Comparison of ENCODE assay signal across 15 mouse cellular contexts in the genomic region with DNA sequence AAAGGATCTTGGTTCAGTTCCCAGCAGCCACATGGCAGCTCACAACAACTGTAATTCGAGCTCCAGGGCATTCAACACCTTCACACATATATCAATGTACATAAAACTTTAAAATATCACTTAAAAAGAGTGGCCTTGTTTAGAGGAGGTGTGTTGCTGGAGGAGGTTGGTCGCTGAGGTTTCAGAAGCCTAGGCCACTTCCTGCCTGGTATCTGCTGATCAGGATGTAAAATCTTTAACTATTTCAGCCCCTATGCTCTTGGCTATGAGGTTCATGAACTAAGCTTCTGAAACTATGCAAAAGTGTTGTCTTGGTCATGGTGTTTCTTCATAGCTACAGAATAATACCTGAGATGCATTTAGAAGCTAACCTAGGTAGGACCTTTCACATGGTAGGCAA. TPM values are rescaled to one million over a fixed set of nuclear protein-coding genes. Genes with fewer than 3 reads are reported as not detected.
DNase-seq lines count a peak whose midpoint lies in the region; ATAC-seq lines count a peak whose summit lies in the region.
"Had no signal": no experiment of that assay in that cellular context is flagged by ENCODE, and none has a peak within 500 bp of the region (broad histone marks: within the 10 kb centered on the region; RNA-seq: fewer than 3 reads in every experiment).

No protein-coding gene starts in this region.

- no peaks in the 10 kb centered on the region for H3K4me1 ChIP-seq in liver, embryonic 11.5 days (replicated peaks; ENCODE audit: control insufficient read depth, insufficient read depth, low read length)
- H3K4me1 ChIP-seq: embryonic facial prominence, embryonic 13.5 days; forebrain, embryonic 10.5 days; liver, embryonic 12.5 days; midbrain, embryonic 13.5 days; neural tube, embryonic 12.5 days had no signal

- H3K27ac ChIP-seq in liver, embryonic 11.5 days (ENCODE audit: low read depth, low read length) = no peak overlapping the region
- H3K27ac ChIP-seq: embryonic facial prominence, embryonic 13.5 days; forebrain, embryonic 10.5 days; hindbrain, postnatal 0 days; liver, embryonic 12.5 days; midbrain, embryonic 13.5 days; neural tube, embryonic 12.5 days had no signal

- no peak overlapping the region for H3K4me3 ChIP-seq in liver, embryonic 11.5 days (ENCODE audit: low read depth, low read length)
- H3K4me3 ChIP-seq: embryonic facial prominence, embryonic 13.5 days; forebrain, embryonic 10.5 days; liver, embryonic 12.5 days; midbrain, embryonic 13.5 days; neural tube, embryonic 12.5 days had no signal

- ATAC-seq in common myeloid progenitor, adult 5-6 weeks (replicated peaks; ENCODE audit: low read depth, poor library complexity, severe bottlenecking) = peak; percentile 92
- ATAC-seq in liver, embryonic 11.5 days (replicated peaks; ENCODE audit: low FRiP score) = no peak
- ATAC-seq: hindbrain, postnatal 0 days; liver, embryonic 12.5 days; midbrain, embryonic 13.5 days had no signal

- H3K9ac ChIP-seq in liver, embryonic 11.5 days (ENCODE audit: low read depth, low read length) = no peak overlapping the region
- H3K9ac ChIP-seq: embryonic facial prominence, embryonic 13.5 days; liver, embryonic 12.5 days; midbrain, embryonic 13.5 days; neural tube, embryonic 12.5 days had no signal

- peak; percentile 92 for DNase-seq in 416B (ENCODE audit: low read depth)
- DNase-seq in CD4-positive helper T cell, adult 2 months (ENCODE audit: low read depth, low spot score) = peak; percentile 80
- DNase-seq in natural killer cell, adult 2 months (ENCODE audit: low spot score in 2 of 2) = peak; percentile 51 to 62
- no peak for DNase-seq in left cerebral cortex, adult 18-20 months (ENCODE audit: low spot score in 2 of 2)
- no peak for DNase-seq in adrenal gland, adult 8-10 months
- no peak for DNase-seq in liver, embryonic 11.5 days (ENCODE audit: low spot score)
- DNase-seq: cerebellum, postnatal 10 days; lung, postnatal 10 days had no signal

- 36% methylated on average over 2 of the region's 2 CpGs for WGBS in liver, embryonic 11.5 days

- no peaks in the 10 kb centered on the region for H3K9me3 ChIP-seq in liver, embryonic 11.5 days (ENCODE audit: control insufficient read depth, low read length)
- H3K9me3 ChIP-seq: embryonic facial prominence, embryonic 13.5 days; forebrain, embryonic 10.5 days; liver, embryonic 12.5 days; midbrain, embryonic 13.5 days; neural tube, embryonic 12.5 days had no signal

- no peaks in the 10 kb centered on the region for H3K27me3 ChIP-seq in liver, embryonic 11.5 days (replicated peaks; ENCODE audit: control insufficient read depth, insufficient read depth, low read length)
- H3K27me3 ChIP-seq: embryonic facial prominence, embryonic 13.5 days; liver, embryonic 12.5 days; midbrain, embryonic 13.5 days; neural tube, embryonic 12.5 days had no signal

- H3K36me3 ChIP-seq in liver, embryonic 11.5 days (ENCODE audit: control insufficient read depth, insufficient read depth, low read length) = peaks cover 25% of the 10 kb centered on the region

- H3K4me2 ChIP-seq in liver, embryonic 11.5 days = no peak overlapping the region
- H3K4me2 ChIP-seq: embryonic facial prominence, embryonic 13.5 days; liver, embryonic 12.5 days; midbrain, embryonic 13.5 days; neural tube, embryonic 12.5 days had no signal

RNA-seq across cellular contexts. Expression of a gene that starts 8.6 kb away (rescaled TPM):
- 283 and 288 TPM in 2 replicates for total RNA-seq in common myeloid progenitor, adult 5-6 weeks (2017)
- total RNA-seq in left cerebral cortex, adult 18-20 months (2021) = 100 to 1,000 TPM; 173 to 174 TPM
- total RNA-seq in adrenal gland, adult 8-10 months (2022) = 100 to 1,000 TPM in 3 of 4 experiments, 10 to 100 TPM in 1; 100.0 to 144 (median 129) TPM
- polyA plus RNA-seq in liver, embryonic 11.5 days (2014; fragmentation: Nextera tagmentation; extraction: Ambion mirVana) = 388 and 394 TPM in 2 replicates

RNA-seq across cellular contexts. Expression of a gene that starts 10.2 kb away (rescaled TPM):
- total RNA-seq in common myeloid progenitor, adult 5-6 weeks (2017) = 37.3 and 81.3 TPM in 2 replicates
- 10 to 100 TPM; 12.7 to 14.2 TPM for total RNA-seq in left cerebral cortex, adult 18-20 months (2021)
- total RNA-seq in adrenal gland, adult 8-10 months (2022) = 10 to 100 TPM; 11.2 to 13.3 (median 11.9) TPM
- polyA plus RNA-seq in liver, embryonic 11.5 days (2014; fragmentation: Nextera tagmentation; extraction: Ambion mirVana) = 9.6 and 10.9 TPM in 2 replicates

RNA-seq across cellular contexts. Expression of a gene that starts 29.1 kb away (rescaled TPM):
- 93.6 and 96.9 TPM in 2 replicates for total RNA-seq in common myeloid progenitor, adult 5-6 weeks (2017)
- total RNA-seq in left cerebral cortex, adult 18-20 months (2021) = 10 to 100 TPM; 37.0 to 38.1 TPM
- 10 to 100 TPM; 23.6 to 70.7 (median 44.5) TPM for total RNA-seq in adrenal gland, adult 8-10 months (2022)
- polyA plus RNA-seq in liver, embryonic 11.5 days (2014; fragmentation: Nextera tagmentation; extraction: Ambion mirVana) = 46.1 and 46.8 TPM in 2 replicates

Comparison
In these comparisons a context has a peak if more than half of its experiments do, and no peak if none do; other contexts are left out.
1. DNase-seq: peak in 416B (single experiment), CD4-positive helper T cell, adult 2 months (single experiment) and natural killer cell, adult 2 months (2 of 2); none in left cerebral cortex, adult 18-20 months (0 of 2), adrenal gland, adult 8-10 months (single experiment) and liver, embryonic 11.5 days (single experiment).